Mouse (Mus musculus) limb, embryonic 11.5 days (tissue): Measurements from ENCODE around the gene Mybph. TPM values are rescaled to one million over a fixed set of nuclear protein-coding genes. Genes with fewer than 3 reads are reported as not detected.

Experiments
- ATAC-seq: fragments of 200-750 bp; cut with Nextera tagmentation; 2 replicates; pipeline ENCODE4 v1.8.0; 2017; ENCODE audit warnings: low read depth; ENCODE audit not compliant: insufficient number of reproducible peaks, low FRiP score, low TSS enrichment
- DNase-seq: peaks from one replicate; pipeline ENCODE4 v3.0.0-alpha.2; 2015; ENCODE audit warnings: low spot score
- H3K27ac ChIP-seq: fragments of 300-500 bp; sonication (generic); replicated peaks from 2 replicates; pipeline ENCODE4 v1.5.1; 2014; ENCODE audit warnings: low read depth, mild to moderate bottlenecking, low read length
- H3K27me3 ChIP-seq: fragments of 300-500 bp; sonication (generic); 2 replicates; pipeline ENCODE4 v1.6.1; 2014; ENCODE audit warnings: mild to moderate bottlenecking, low read length, mixed read lengths; ENCODE audit not compliant: control insufficient read depth, insufficient read depth
- H3K36me3 ChIP-seq: fragments of 300-500 bp; sonication (generic); 2 replicates; pipeline ENCODE4 v1.6.1; 2014; ENCODE audit warnings: mild to moderate bottlenecking, low read length, moderate library complexity, mixed read lengths; ENCODE audit not compliant: control insufficient read depth, insufficient read depth
- H3K4me1 ChIP-seq: fragments of 300-500 bp; sonication (generic); 2 replicates; pipeline ENCODE4 v1.6.1; 2014; ENCODE audit warnings: low read length, mixed read lengths; ENCODE audit not compliant: control insufficient read depth, insufficient read depth
- H3K4me2 ChIP-seq: fragments of 300-500 bp; sonication (generic); 2 replicates; pipeline ENCODE4 v1.6.1; 2014; ENCODE audit warnings: low read depth, mild to moderate bottlenecking, moderate library complexity; ENCODE audit not compliant: severe bottlenecking
- H3K4me3 ChIP-seq: fragments of 300-500 bp; sonication (generic); 2 replicates; pipeline ENCODE4 v1.5.1; 2014; ENCODE audit warnings: low read depth, low read length
- H3K9ac ChIP-seq: fragments of 300-500 bp; sonication (generic); 2 replicates; pipeline ENCODE4 v1.6.1; 2014; ENCODE audit warnings: mild to moderate bottlenecking, low read length
- H3K9me3 ChIP-seq: fragments of 300-500 bp; sonication (generic); 2 replicates; pipeline ENCODE4 v1.6.1; 2016; ENCODE audit warnings: low read length; ENCODE audit not compliant: control insufficient read depth
- WGBS: fragments of 180-500 bp; shearing (Covaris S2); extraction: QIAGEN DNeasy Blood & Tissue Kit; methylation state at CpG from one replicate; pipeline ENCODE4 v1.1.7; 2014; 5-methylcytosine and 5-hydroxymethylcytosine counted together
- polyA plus RNA-seq: library from polyadenylated mRNA; unstranded; fragments of >200 nt; fragmentation: Nextera tagmentation; extraction: Ambion mirVana; gene quantifications from 2 replicates; pipeline ENCODE4 v1.2.1, GENCODE M21; 2014

Mybph gene
- polyA plus RNA-seq, 1 experiment from 2014 or later: 4.8 TPM

DNA sequence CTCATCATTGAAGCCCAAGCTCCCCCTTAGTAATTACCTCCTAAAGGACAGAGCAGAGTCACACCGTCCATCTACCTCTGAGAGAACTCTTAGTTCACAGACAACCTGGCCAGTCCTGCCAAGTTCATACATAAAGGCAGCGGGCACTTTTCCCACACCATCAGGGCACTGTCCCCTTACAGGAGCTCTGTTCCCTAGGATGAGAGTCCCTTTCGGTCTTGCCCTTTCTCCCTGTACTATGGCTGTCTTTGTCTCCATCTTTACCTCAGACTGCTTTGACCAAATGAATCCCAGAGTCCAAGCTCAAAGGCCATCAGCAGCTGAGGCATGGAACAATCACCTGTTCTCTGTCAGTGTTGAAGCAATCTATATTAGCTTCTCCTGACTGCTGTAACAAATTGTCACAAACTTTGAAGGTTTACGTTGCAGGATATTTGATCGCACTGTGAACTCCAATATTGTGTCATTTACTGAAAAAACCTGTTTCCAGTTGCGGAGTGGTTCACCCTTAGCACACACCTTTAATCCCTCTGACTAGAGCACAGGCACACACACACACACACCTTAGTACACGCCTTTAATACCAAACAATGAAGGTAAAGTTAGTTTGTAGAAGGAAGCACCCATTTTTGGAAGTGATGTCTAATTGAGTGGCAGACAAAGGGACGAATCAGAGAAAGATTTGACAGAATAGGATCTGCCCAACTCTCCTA lies 24.1 kb upstream of the Mybph start:
- no peak overlapping the region for H3K4me3 ChIP-seq
- H3K9me3 ChIP-seq: no peaks in the 10 kb centered on the region

DNA sequence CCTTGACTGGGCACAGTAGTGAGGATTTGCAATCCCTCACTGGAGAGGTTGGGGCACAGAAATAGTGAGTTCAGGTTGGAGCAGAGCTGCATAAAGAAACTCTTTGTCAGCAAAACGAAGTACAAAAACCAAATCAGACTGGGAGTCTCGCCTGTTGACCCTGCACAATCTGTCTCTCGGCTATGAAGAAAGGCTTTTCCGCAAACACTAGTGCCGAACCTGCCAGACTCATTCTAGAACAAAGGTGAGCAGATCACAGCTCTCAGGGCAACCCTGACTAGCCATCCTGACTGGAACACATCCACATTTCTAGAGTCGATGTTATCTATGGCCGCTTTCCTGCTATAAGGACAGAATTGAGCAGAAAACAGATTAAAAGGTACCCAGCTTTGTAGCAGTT lies 20.2 kb upstream of the Mybph start:
- no peak overlapping the region for H3K9ac ChIP-seq
- H3K4me3 ChIP-seq: no peak overlapping the region
- no peaks in the 10 kb centered on the region for H3K9me3 ChIP-seq
- 81% methylated on average over 7 of the region's 7 CpGs for whole genome bisulfite sequencing
- DNase-seq: no peak
- H3K36me3 ChIP-seq: no peaks in the 10 kb centered on the region
- no peak overlapping the region for H3K27ac ChIP-seq
- H3K4me1 ChIP-seq: no peaks in the 10 kb centered on the region
- no peaks in the 10 kb centered on the region for H3K27me3 ChIP-seq
- H3K4me2 ChIP-seq: no peak overlapping the region
- no peak for ATAC-seq

More for the DNA sequence above, 24.1 kb upstream of the Mybph start:
- no peaks in the 10 kb centered on the region for H3K4me1 ChIP-seq
- no peak overlapping the region for H3K9ac ChIP-seq
- WGBS: 89% methylated on average over 8 of the region's 8 CpGs
- H3K27me3 ChIP-seq: no peaks in the 10 kb centered on the region
- H3K36me3 ChIP-seq: no peaks in the 10 kb centered on the region
- no peak for DNase-seq
- H3K27ac ChIP-seq: no peak overlapping the region
- H3K4me2 ChIP-seq: no peak overlapping the region
- no peak for ATAC-seq

DNA sequence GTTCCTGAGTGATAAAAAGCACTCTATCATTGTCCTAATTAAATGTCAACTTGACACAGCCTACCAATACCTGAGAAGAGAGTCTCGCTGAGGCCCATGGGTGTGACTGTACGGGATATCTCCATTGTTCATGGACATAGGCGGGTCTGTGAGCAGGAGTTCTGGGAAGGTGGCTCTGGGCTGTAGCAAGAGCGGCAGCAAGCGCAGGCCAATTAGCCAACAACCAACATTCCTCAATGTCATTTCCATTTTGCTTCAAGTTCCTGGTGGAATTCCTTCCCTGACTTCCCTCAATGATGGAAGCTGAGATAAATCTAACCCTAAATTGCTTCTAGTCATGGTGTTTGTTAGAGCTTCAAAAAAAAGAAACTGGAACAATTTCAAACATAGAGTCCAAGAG lies 15.3 kb upstream of the Mybph start:
- Histone ChIP-seq H3K36me3 (no peaks in the 10 kb centered on the region), H3K4me2 (no peak overlapping the region), H3K4me3 (no peak overlapping the region), H3K27me3 (no peaks in the 10 kb centered on the region), H3K9ac (no peak overlapping the region), H3K4me1 (0 out of 2 replicates have a peak, but pooled peaks cover 2% of the 10 kb centered on the region), H3K27ac (no peak overlapping the region), H3K9me3 (no peaks in the 10 kb centered on the region)
- WGBS: 90% methylated on average over 5 of the region's 5 CpGs
- DNase-seq: no peak
- no peak for ATAC-seq

DNA sequence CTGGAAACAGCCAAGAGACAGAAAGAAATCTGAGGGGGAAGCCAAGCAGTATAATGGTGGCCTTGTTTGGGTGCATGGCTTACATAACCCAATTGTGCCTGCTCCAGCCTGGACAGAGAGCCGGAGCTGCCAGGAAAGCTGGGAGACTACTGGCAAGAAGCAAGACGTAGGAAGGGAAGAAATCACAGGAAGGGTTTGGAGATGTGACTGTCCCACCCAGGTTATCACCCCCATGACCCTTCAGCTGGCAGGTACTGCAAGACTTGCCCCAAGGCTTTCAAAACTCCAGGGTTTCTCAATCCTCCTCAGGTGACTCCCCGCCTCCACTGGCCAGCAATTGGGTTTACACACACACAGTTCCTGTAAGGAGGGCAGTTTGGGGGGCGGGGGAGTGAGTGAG lies 11.2 kb upstream of the Mybph start, which contains the start of gene Chil1:
TSS of gene Chil1 (plus strand) at position 152 of the 400 bp plus-strand sequence.
- no peak within 1 kb of the TSS for H3K9ac ChIP-seq
- ATAC-seq: no peak
- no peaks in the 10 kb centered on the region for H3K36me3 ChIP-seq
- no peak within 1 kb of the TSS for H3K4me2 ChIP-seq
- no peaks in the 10 kb centered on the region for H3K9me3 ChIP-seq
- H3K27ac ChIP-seq: no peak within 1 kb of the TSS
- 49% methylated on average over 4 of the region's 4 CpGs for WGBS
- no peaks in the 10 kb centered on the region for H3K27me3 ChIP-seq
- 0 out of 2 replicates have a peak, but pooled peaks cover 2% of the 10 kb centered on the region for H3K4me1 ChIP-seq
- no peak for DNase-seq
- no peak within 1 kb of the TSS for H3K4me3 ChIP-seq

DNA sequence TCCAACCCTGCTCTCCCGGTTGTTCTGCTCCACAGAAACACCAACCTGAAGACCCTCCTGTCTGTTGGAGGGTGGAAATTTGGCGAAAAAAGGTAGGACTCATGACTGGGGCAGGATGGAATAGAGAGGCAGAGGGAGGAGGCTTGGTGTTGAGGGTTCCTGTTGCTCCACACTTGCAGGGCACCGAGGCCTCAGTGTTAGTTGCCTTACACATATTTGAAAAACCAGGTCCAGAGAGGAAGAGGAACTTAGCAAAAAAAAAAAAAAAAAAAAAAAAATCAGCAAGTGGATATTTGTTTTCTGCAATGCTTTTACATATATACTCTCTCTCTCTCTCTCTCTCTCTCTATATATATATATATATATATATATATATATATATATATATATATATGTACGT lies 9.2 kb upstream of the Mybph start:
- no peak for ATAC-seq
- H3K36me3 ChIP-seq: no peaks in the 10 kb centered on the region

DNA sequence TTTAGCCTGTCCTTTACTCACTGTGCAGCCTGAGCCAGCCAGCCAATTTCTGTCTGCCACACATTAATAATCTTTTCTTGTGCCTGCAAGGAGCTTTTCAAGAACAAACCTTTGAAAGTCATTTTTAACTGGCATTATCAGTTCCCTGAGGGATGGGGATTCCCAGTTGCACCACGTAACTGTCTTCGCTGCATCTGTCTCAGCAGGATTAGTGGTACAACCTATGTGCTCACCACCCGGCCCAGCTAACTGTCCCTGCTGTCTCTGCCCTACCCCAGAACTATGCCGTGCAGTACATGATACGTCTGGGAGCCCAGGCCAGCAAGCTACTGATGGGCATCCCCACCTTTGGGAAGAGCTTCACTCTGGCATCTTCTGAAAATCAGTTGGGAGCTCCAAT lies 5.0 kb upstream of the Mybph start:
- Histone ChIP-seq H3K4me1 (peaks cover 4% of the 10 kb centered on the region), H3K9me3 (no peaks in the 10 kb centered on the region), H3K4me2 (no peak overlapping the region), H3K27ac (no peak overlapping the region), H3K9ac (no peak overlapping the region), H3K27me3 (no peaks in the 10 kb centered on the region), H3K36me3 (no peaks in the 10 kb centered on the region), H3K4me3 (no peak overlapping the region)
- ATAC-seq (no peak), DNase-seq (no peak)
- 85% methylated on average over 5 of the region's 5 CpGs for WGBS

More for the DNA sequence above, 9.2 kb upstream of the Mybph start:
- Histone ChIP-seq H3K9me3 (no peaks in the 10 kb centered on the region), H3K27ac (no peak overlapping the region), H3K27me3 (no peaks in the 10 kb centered on the region), H3K9ac (no peak overlapping the region), H3K4me2 (no peak overlapping the region), H3K4me1 (0 out of 2 replicates have a peak, but pooled peaks cover 2% of the 10 kb centered on the region), H3K4me3 (no peak overlapping the region)
- 87% methylated on average over 4 of the region's 4 CpGs for WGBS
- no peak for DNase-seq

DNA sequence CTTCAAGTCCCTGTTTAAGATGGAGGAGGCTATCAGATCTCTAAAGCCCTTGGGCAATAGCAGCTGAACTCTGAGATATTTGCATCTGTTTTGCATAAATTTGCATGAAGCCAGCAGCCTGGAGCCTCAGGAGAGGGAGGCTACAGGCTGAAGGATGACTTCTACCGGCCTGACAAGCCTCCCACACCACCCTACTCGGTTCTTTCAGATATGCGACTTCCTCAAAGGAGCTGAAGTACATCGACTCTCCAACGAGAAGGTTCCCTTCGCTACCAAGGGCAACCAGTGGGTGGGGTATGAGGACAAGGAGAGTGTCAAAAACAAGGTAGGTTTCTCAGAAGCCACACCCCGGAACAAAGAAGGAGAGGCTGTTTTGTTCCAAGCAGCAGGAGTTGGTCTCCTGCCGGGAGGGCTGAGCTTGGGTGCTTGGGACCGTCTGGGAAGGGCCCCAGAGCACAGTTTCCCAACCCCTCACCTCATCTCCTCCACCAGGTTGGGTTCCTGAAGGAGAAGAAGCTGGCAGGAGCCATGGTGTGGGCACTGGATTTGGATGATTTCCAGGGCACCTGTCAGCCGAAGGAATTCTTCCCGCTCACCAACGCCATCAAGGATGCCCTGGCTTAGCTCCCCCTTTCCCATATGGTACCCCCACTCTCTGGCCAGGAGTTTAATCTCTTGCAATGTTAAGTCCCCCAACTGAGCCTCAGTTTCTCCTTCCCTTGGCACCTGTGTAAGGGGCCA lies 4.1 kb upstream of the Mybph start:
- WGBS: 23% methylated on average over 12 of the region's 12 CpGs
- Histone ChIP-seq H3K9ac (no peak overlapping the region), H3K27me3 (no peaks in the 10 kb centered on the region), H3K4me1 (peaks cover 13% of the 10 kb centered on the region), H3K36me3 (no peaks in the 10 kb centered on the region), H3K4me2 (no peak overlapping the region), H3K9me3 (no peaks in the 10 kb centered on the region), H3K4me3 (no peak overlapping the region), H3K27ac (no peak overlapping the region)
- ATAC-seq (no peak), DNase-seq (no peak)

DNA sequence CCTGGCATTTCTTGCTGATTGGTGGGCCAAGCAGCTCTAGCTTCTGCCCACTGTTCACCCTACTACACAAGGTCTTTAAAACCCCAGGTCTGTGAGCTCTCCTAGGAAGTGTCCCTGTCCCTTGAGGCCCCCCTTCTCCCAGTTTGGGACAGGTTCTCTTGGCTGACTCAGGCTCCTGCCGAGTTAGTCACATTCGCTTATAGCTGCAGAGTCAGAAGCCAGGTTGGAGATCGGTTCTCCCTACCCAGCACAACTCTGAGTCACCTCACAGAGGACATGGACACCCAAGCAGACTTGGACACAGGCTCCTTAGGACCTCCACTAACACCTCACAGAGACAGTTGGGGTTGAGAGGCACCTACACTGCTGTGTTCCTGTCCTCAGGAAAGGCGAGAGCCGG lies 2.1 kb upstream of the Mybph start:
- H3K36me3 ChIP-seq: no peaks in the 10 kb centered on the region
- no peak overlapping the region for H3K9ac ChIP-seq
- DNase-seq (no peak), ATAC-seq (no peak)
- no peaks in the 10 kb centered on the region for H3K27me3 ChIP-seq
- 82% methylated on average over 5 of the region's 5 CpGs for WGBS
- H3K4me1 ChIP-seq: peaks cover 32% of the 10 kb centered on the region
- no peak overlapping the region for H3K4me2 ChIP-seq
- H3K9me3 ChIP-seq: no peaks in the 10 kb centered on the region
- H3K27ac ChIP-seq: no peak overlapping the region
- H3K4me3 ChIP-seq: no peak overlapping the region
